Mouse (Mus musculus) stomach, embryonic 16.5 days (tissue): Measurements from ENCODE around the gene Cit. TPM values are rescaled to one million over a fixed set of nuclear protein-coding genes. Genes with fewer than 3 reads are reported as not detected.

Experiments used
- ATAC-seq: fragments of 200-750 bp; cut with Nextera tagmentation; 2 replicates; pipeline ENCODE4 v1.8.0; 2017; ENCODE audit warnings: moderate number of reproducible peaks, moderate TSS enrichment; ENCODE audit not compliant: insufficient read depth, low FRiP score
- H3K27ac ChIP-seq: fragments of 300-500 bp; sonication (generic); 2 replicates; pipeline ENCODE4 v1.5.1; 2014; ENCODE audit warnings: low read length
- H3K27me3 ChIP-seq: fragments of 300-500 bp; sonication (generic); 2 replicates; pipeline ENCODE4 v1.6.1; 2014; ENCODE audit warnings: low read length, control low read depth, mixed read lengths; ENCODE audit not compliant: control insufficient read depth, insufficient read depth
- H3K36me3 ChIP-seq: fragments of 300-500 bp; sonication (generic); 2 replicates; pipeline ENCODE4 v1.6.1; 2014; ENCODE audit warnings: low read length; ENCODE audit not compliant: control insufficient read depth, insufficient read depth
- H3K4me1 ChIP-seq: fragments of 300-500 bp; sonication (generic); 2 replicates; pipeline ENCODE4 v1.6.1; 2014; ENCODE audit warnings: low read length, control low read depth, mixed read lengths; ENCODE audit not compliant: control insufficient read depth, insufficient read depth
- H3K4me2 ChIP-seq: fragments of 300-500 bp; sonication (generic); 2 replicates; pipeline ENCODE4 v1.6.1; 2014; ENCODE audit warnings: low read depth, low read length, mixed read lengths
- H3K4me3 ChIP-seq: fragments of 300-500 bp; sonication (generic); replicated peaks from 2 replicates; pipeline ENCODE4 v1.5.1; 2014; ENCODE audit warnings: mild to moderate bottlenecking, low read length
- H3K9ac ChIP-seq: fragments of 300-500 bp; sonication (generic); 2 replicates; pipeline ENCODE4 v1.6.1; 2014; ENCODE audit warnings: low read length
- H3K9me3 ChIP-seq: fragments of 300-500 bp; sonication (generic); replicated peaks from 2 replicates; pipeline ENCODE4 v1.6.1; 2016; ENCODE audit warnings: low read length, control low read depth; ENCODE audit not compliant: control insufficient read depth
- whole genome bisulfite sequencing: fragments of 180-500 bp; shearing (Covaris S2); extraction: QIAGEN DNeasy Blood & Tissue Kit; methylation state at CpG from one replicate; pipeline ENCODE4 v1.1.7; 2014; 5-methylcytosine and 5-hydroxymethylcytosine counted together
- polyA plus RNA-seq: library from polyadenylated mRNA; unstranded; fragments of >200 nt; fragmentation: Nextera tagmentation; extraction: Ambion mirVana; gene quantifications from 2 replicates; pipeline ENCODE4 v1.2.1, GENCODE M21; 2015

Cit gene
- polyA plus RNA-seq, 1 experiment from 2014 or later, result 27.9 TPM

- 72% methylated on average over 4 of the region's 4 CpGs for WGBS
- Histone ChIP-seq H3K27me3 (no peaks in the 10 kb centered on the region), H3K36me3 (no peaks in the 10 kb centered on the region), H3K27ac (no peak overlapping the region), H3K9me3 (no peaks in the 10 kb centered on the region), H3K4me3 (no peak overlapping the region), H3K9ac (no peak overlapping the region), H3K4me2 (no peak overlapping the region), H3K4me1 (no peaks in the 10 kb centered on the region)
- ATAC-seq, result no peak
Observed at GRCm38 (mm10) chr5:116049821-116050220, 204.7 kb downstream of the Cit start.

GRCm38 (mm10) chr5:116052171-116052570, 207.1 kb downstream of the Cit start:
- Histone ChIP-seq H3K4me3 (no peak overlapping the region), H3K36me3 (no peaks in the 10 kb centered on the region), H3K27me3 (no peaks in the 10 kb centered on the region), H3K9ac (no peak overlapping the region), H3K4me1 (no peaks in the 10 kb centered on the region), H3K9me3 (no peaks in the 10 kb centered on the region), H3K4me2 (no peak overlapping the region), H3K27ac (no peak overlapping the region)
- WGBS, result 77% methylated on average over 5 of the region's 5 CpGs
- ATAC-seq, result no peak

GRCm38 (mm10) chr5:116052826-116053225, 207.7 kb downstream of the Cit start:
- Histone ChIP-seq H3K4me2 (no peak overlapping the region), H3K27ac (no peak overlapping the region), H3K36me3 (no peaks in the 10 kb centered on the region), H3K4me3 (no peak overlapping the region), H3K4me1 (no peaks in the 10 kb centered on the region), H3K9me3 (no peaks in the 10 kb centered on the region), H3K9ac (no peak overlapping the region), H3K27me3 (no peaks in the 10 kb centered on the region)
- 53% methylated on average over 6 of the region's 6 CpGs for WGBS
- ATAC-seq, result no peak

Other genes starting within 250 kb of the Cit start
- 4.4 and 5.5 TPM in 2 replicates for gene Rab35, start 213.4 kb upstream of the Cit start, polyA plus RNA-seq
- 12.5 and 14.5 TPM in 2 replicates for gene Bicdl1, start 113.7 kb upstream of the Cit start, polyA plus RNA-seq
- gene Prkab1, start 179.2 kb downstream of the Cit start, polyA plus RNA-seq, result 71.1 and 75.5 TPM in 2 replicates
- 0.09 TPM in 1 of 2 replicates, not detected in the other for gene Tmem233, start 238.0 kb downstream of the Cit start, polyA plus RNA-seq